9 mouse cellular contexts compared by ENCODE assay signal in the genomic region with DNA sequence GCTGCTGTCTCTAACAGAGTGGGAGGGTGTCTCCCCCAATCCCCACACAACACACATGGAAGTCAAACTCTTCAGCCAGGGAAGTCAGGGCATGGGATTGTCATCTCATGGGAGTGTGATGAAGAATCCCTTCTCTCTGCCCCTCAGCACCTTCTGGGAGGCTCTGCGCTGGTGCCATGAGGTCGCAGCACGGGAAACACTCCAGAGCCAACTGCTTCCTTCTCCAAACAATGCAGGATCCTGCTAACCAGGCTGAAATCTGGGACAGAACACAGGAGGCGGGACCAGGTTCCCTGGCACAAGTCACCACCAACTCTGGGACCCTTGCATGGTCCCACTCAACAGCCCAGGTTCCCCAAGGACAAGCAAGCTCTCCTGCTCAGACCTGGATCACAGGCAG. TPM values are rescaled to one million over a fixed set of nuclear protein-coding genes. Genes with fewer than 3 reads are reported as not detected.
DNase-seq lines count a peak whose midpoint lies in the region; ATAC-seq and TF ChIP-seq lines count a peak whose summit lies in the region.
"Had no signal": no experiment of that assay in that cellular context is flagged by ENCODE, and none has a peak within 500 bp of the region (broad histone marks: within the 10 kb centered on the region; RNA-seq: fewer than 3 reads in every experiment).

No protein-coding gene starts in this region.

- no peak for DNase-seq in kidney, adult 2 months
- DNase-seq in kidney, adult 8-10 months, result no peak
- DNase-seq in cerebellum, postnatal 10 days, result peak; percentile 54 to 59
- DNase-seq in layer of hippocampus, adult 9-11 months, result no peak
- no peak for DNase-seq in left cerebral cortex, postnatal 25 days (ENCODE audit: low spot score in 2 of 2)
- DNase-seq in left cerebral cortex, postnatal 14 days (ENCODE audit: low spot score in 2 of 2), result no peak
- DNase-seq: retina, postnatal 1 day had no signal

- intact Hi-C loops in left cerebral cortex, postnatal 25 days (cut with DNase I), result no loop called here
- intact Hi-C loops in left cerebral cortex, postnatal 14 days (cut with DNase I), result no loop called here

- 0 out of 2 replicates have a peak overlapping the region, but pooled peaks have one; percentile 5 for H3K27ac ChIP-seq in kidney, adult 2 months (ENCODE audit: insufficient read depth, low read depth, low read length)
- no peak overlapping the region for H3K27ac ChIP-seq in forebrain, embryonic 13.5 days
- peak overlapping the region; percentile 99 for H3K27ac ChIP-seq in macrophage

- H3K4me1 ChIP-seq in kidney, adult 2 months (ENCODE audit: control insufficient read depth, insufficient read depth, low read length), result no peaks in the 10 kb centered on the region; the same call in 1 of the 2 replicates
- peaks cover 72% of the 10 kb centered on the region for H3K4me1 ChIP-seq in forebrain, embryonic 13.5 days

- no peak for ATAC-seq in forebrain, embryonic 13.5 days

- peak overlapping the region; percentile 26 for H3K4me2 ChIP-seq in forebrain, embryonic 13.5 days

- H3K27me3 ChIP-seq in kidney, adult 2 months (replicated peaks; ENCODE audit: control insufficient read depth, insufficient read depth, low read length), result no peaks in the 10 kb centered on the region
- no peaks in the 10 kb centered on the region for H3K27me3 ChIP-seq in forebrain, embryonic 13.5 days

- 53% methylated on average over 4 of the region's 4 CpGs for WGBS in kidney, adult 2 months
- 71% methylated on average over 4 of the region's 4 CpGs for WGBS in forebrain, embryonic 13.5 days
- WGBS in macrophage (ENCODE audit: missing documents), result 97% methylated on average over 4 of the region's 4 CpGs

- no peak overlapping the region for H3K4me3 ChIP-seq in kidney, adult 2 months (ENCODE audit: insufficient read depth, low read depth, low read length)
- H3K4me3 ChIP-seq in forebrain, embryonic 13.5 days, result no peak overlapping the region
- H3K4me3 ChIP-seq in macrophage (ENCODE audit: inconsistent target), result peak overlapping the region; percentile 85; the same call in 1 of the 2 replicates

- H3K36me3 ChIP-seq in kidney, adult 2 months (ENCODE audit: control insufficient read depth, insufficient read depth, low read length), result no peaks in the 10 kb centered on the region
- H3K36me3 ChIP-seq in forebrain, embryonic 13.5 days (ENCODE audit: poor library complexity, severe bottlenecking), result peaks cover 12% of the 10 kb centered on the region
- peaks cover 36% of the 10 kb centered on the region for H3K36me3 ChIP-seq in macrophage (ENCODE audit: inconsistent target)

- no peak for TF ChIP-seq POLR2A in kidney, adult 2 months (IDR thresholded peaks at IDR 0.05; ENCODE audit: low read depth, low read length)

- peak overlapping the region; percentile 22 for H3K9ac ChIP-seq in forebrain, embryonic 13.5 days

- no peak for TF ChIP-seq CTCF in kidney, adult 2 months (conservative IDR thresholded peaks at IDR 0.05; ENCODE audit: insufficient read depth, insufficient read length, low read depth, low read length)

- H3K79me2 ChIP-seq in macrophage (ENCODE audit: inconsistent target), result peaks cover 87% of the 10 kb centered on the region

- no peaks in the 10 kb centered on the region for H3K9me3 ChIP-seq in forebrain, embryonic 13.5 days (replicated peaks)

RNA-seq across cellular contexts. Expression of a gene that starts 3.7 kb away (rescaled TPM):
- polyA plus RNA-seq in kidney, adult 2 months (2012; rRNA removed), result 55.3 and 57.8 TPM in 2 replicates
- polyA plus RNA-seq in forebrain, embryonic 13.5 days (2015; fragmentation: Nextera tagmentation; extraction: Ambion mirVana), result 65.1 and 74.7 TPM in 2 replicates
- total RNA-seq in macrophage (2018; cell fraction: chromatin; rRNA removed), result 1,000 to 10,000 TPM in 10 of 26 experiments, 100 to 1,000 TPM in 16; 161 to 1,849 (median 957) TPM
- total RNA-seq in macrophage (2018; cell fraction: cytosol; rRNA removed), result 100 to 1,000 TPM; 187 to 924 (median 416) TPM
- total RNA-seq in macrophage (2018; cell fraction: nucleus; rRNA removed), result 1,000 to 10,000 TPM in 20 of 26 experiments, 100 to 1,000 TPM in 6; 439 to 3,096 (median 1,237) TPM
- 315 to 785 TPM (median 440 TPM) in 3 replicates for polyA plus RNA-seq in macrophage (2018)
- total RNA-seq in left cerebral cortex, postnatal 25 days (2021), result 100 to 1,000 TPM; 277 to 285 TPM
- total RNA-seq in left cerebral cortex, postnatal 14 days (2021), result 100 to 1,000 TPM; 285 to 305 TPM

RNA-seq across cellular contexts. Expression of a gene that starts 25.5 kb away (rescaled TPM):
- 70.2 and 72.1 TPM in 2 replicates for polyA plus RNA-seq in kidney, adult 2 months (2012; rRNA removed)
- 2.6 and 2.7 TPM in 2 replicates for polyA plus RNA-seq in forebrain, embryonic 13.5 days (2015; fragmentation: Nextera tagmentation; extraction: Ambion mirVana)
- 100 to 1,000 TPM; 187 to 439 (median 329) TPM for total RNA-seq in macrophage (2018; cell fraction: chromatin; rRNA removed)
- total RNA-seq in macrophage (2018; cell fraction: cytosol; rRNA removed), result 100 to 1,000 TPM; 105 to 151 (median 131) TPM
- total RNA-seq in macrophage (2018; cell fraction: nucleus; rRNA removed), result 100 to 1,000 TPM; 141 to 357 (median 222) TPM
- polyA plus RNA-seq in macrophage (2018), result 122 to 141 TPM (median 128 TPM) in 3 replicates
- total RNA-seq in left cerebral cortex, postnatal 25 days (2021), result 10 to 100 TPM in 1 of 2 experiments, 1 to 10 TPM in 1; 8.8 to 10.2 TPM
- 1 to 10 TPM; 8.6 to 10.0 TPM for total RNA-seq in left cerebral cortex, postnatal 14 days (2021)

RNA-seq across cellular contexts. Expression of a gene that starts 49.4 kb away (rescaled TPM):
- 2.3 and 2.5 TPM in 2 replicates for polyA plus RNA-seq in kidney, adult 2 months (2012; rRNA removed)
- polyA plus RNA-seq in forebrain, embryonic 13.5 days (2015; fragmentation: Nextera tagmentation; extraction: Ambion mirVana), result 6.7 and 7.0 TPM in 2 replicates
- 10 to 100 TPM in 12 of 26 experiments, 1 to 10 TPM in 14; 2.5 to 24.2 (median 10.0) TPM for total RNA-seq in macrophage (2018; cell fraction: chromatin; rRNA removed)
- total RNA-seq in macrophage (2018; cell fraction: cytosol; rRNA removed), result 1 to 10 TPM; 2.9 to 6.7 (median 4.8) TPM
- 10 to 100 TPM in 21 of 26 experiments, 1 to 10 TPM in 5; 7.8 to 28.3 (median 15.6) TPM for total RNA-seq in macrophage (2018; cell fraction: nucleus; rRNA removed)
- polyA plus RNA-seq in macrophage (2018), result 2.7 to 5.4 TPM (median 4.6 TPM) in 3 replicates
- 1 to 10 TPM; 3.6 to 3.9 TPM for total RNA-seq in left cerebral cortex, postnatal 25 days (2021)
- 1 to 10 TPM; 3.9 to 4.6 TPM for total RNA-seq in left cerebral cortex, postnatal 14 days (2021)

RNA-seq across cellular contexts. Expression of a gene that starts 51.1 kb away (rescaled TPM):
- 17.9 and 18.6 TPM in 2 replicates for polyA plus RNA-seq in kidney, adult 2 months (2012; rRNA removed)
- 1.6 and 2.0 TPM in 2 replicates for polyA plus RNA-seq in forebrain, embryonic 13.5 days (2015; fragmentation: Nextera tagmentation; extraction: Ambion mirVana)
- 10 to 100 TPM in 25 of 26 experiments, 1 to 10 TPM in 1; 7.8 to 78.4 (median 39.8) TPM for total RNA-seq in macrophage (2018; cell fraction: chromatin; rRNA removed)
- total RNA-seq in macrophage (2018; cell fraction: cytosol; rRNA removed), result 10 to 100 TPM in 25 of 26 experiments, 1 to 10 TPM in 1; 7.3 to 47.6 (median 21.3) TPM
- 10 to 100 TPM; 20.0 to 60.7 (median 31.8) TPM for total RNA-seq in macrophage (2018; cell fraction: nucleus; rRNA removed)
- polyA plus RNA-seq in macrophage (2018), result 28.7 to 37.7 TPM (median 31.1 TPM) in 3 replicates
- 10 to 100 TPM; 40.2 to 43.9 TPM for total RNA-seq in left cerebral cortex, postnatal 25 days (2021)
- total RNA-seq in left cerebral cortex, postnatal 14 days (2021), result 10 to 100 TPM; 35.2 to 40.7 TPM

Comparison
In these comparisons a context has a peak if more than half of its experiments do, and no peak if none do; other contexts are left out.
1. DNase-seq: peak in cerebellum, postnatal 10 days (2 of 2); none in kidney, adult 2 months (single experiment), kidney, adult 8-10 months (0 of 2), layer of hippocampus, adult 9-11 months (single experiment), left cerebral cortex, postnatal 25 days (0 of 2) and left cerebral cortex, postnatal 14 days (0 of 2).
2. RNA of a gene that starts 25.5 kb away (polyA plus RNA-seq): 122 to 141 TPM in macrophage and 70.2 to 72.1 TPM in kidney, adult 2 months; 2.6 to 2.7 TPM in forebrain, embryonic 13.5 days; every median in the first group is over 10 times any median in the second.